Mouse (Mus musculus) cerebellum, adult 2 months (tissue): ENCODE measurements at regions not wholly inside any gene's neighbourhood (a gene's known extent, or its start where the extent isn't known, plus 50 kb on each side); places are given as distances from the start of the nearest gene placed in this dataset.

Source experiments
- DNase-seq, 2 experiments: peaks; one replicate each; pipeline ENCODE4 v3.0.0; 2021
- H3K27ac ChIP-seq: fragments of 200-500 bp; 2 replicates; pipeline ENCODE4 v1.5.1; 2012; ENCODE audit warnings: low read length, control low read depth, inconsistent platforms; ENCODE audit not compliant: insufficient read depth
- H3K27me3 ChIP-seq: fragments of 200-500 bp; 2 replicates; pipeline ENCODE4 v1.6.1; 2012; ENCODE audit warnings: inconsistent platforms, mild to moderate bottlenecking, low read length, moderate library complexity; ENCODE audit not compliant: control insufficient read depth, insufficient read depth
- H3K4me1 ChIP-seq: fragments of 200-500 bp; 2 replicates; pipeline ENCODE4 v1.6.1; 2011; ENCODE audit warnings: low read length; ENCODE audit not compliant: control insufficient read depth, insufficient read depth
- H3K4me3 ChIP-seq: fragments of 200-500 bp; replicated peaks from 2 replicates; pipeline ENCODE3; 2011; ENCODE audit warnings: mild to moderate bottlenecking, low read depth, low read length, control low read depth; ENCODE audit not compliant: insufficient read depth
- CTCF ChIP-seq: fragments of 200-500 bp; IDR thresholded peaks from 2 replicates; pipeline ENCODE4 v1.5.1; 2011; ENCODE audit warnings: low read depth, mild to moderate bottlenecking, control low read depth, low read length, moderate library complexity, borderline replicate concordance; ENCODE audit not compliant: insufficient read depth
- POLR2A ChIP-seq: fragments of 200-500 bp; IDR thresholded peaks from 2 replicates; pipeline ENCODE4 v1.6.1; 2011; ENCODE audit warnings: low read length, control low read depth, borderline replicate concordance; ENCODE audit not compliant: insufficient read depth
- WGBS: fragments of 180-500 bp; shearing (Covaris S2); methylation state at CpG from one replicate; pipeline ENCODE4 v1.1.7; 2018; 5-methylcytosine and 5-hydroxymethylcytosine counted together

- no peak overlapping the region for H3K27ac ChIP-seq
- WGBS: 80% methylated on average over 11 of the region's 11 CpGs
- no peaks in the 10 kb centered on the region for H3K4me1 ChIP-seq
- no peak overlapping the region for H3K4me3 ChIP-seq
- no peak for TF ChIP-seq CTCF
- TF ChIP-seq POLR2A: no peak
- no peaks in the 10 kb centered on the region for H3K27me3 ChIP-seq
- DNase-seq: no peak
These were observed 255.9 kb downstream of the Lmo4 start for GRCm38 (mm10) chr3:143949026-143949637.

GRCm38 (mm10) chr3:143947938-143948267 is 257.1 kb downstream of the Lmo4 start:
- Histone ChIP-seq H3K4me3 (no peak overlapping the region), H3K4me1 (no peaks in the 10 kb centered on the region), H3K27me3 (no peaks in the 10 kb centered on the region), H3K27ac (no peak overlapping the region)
- TF ChIP-seq CTCF (no peak), POLR2A (no peak)
- WGBS: 90% methylated on average over 3 of the region's 3 CpGs
- DNase-seq: no peak

DNA sequence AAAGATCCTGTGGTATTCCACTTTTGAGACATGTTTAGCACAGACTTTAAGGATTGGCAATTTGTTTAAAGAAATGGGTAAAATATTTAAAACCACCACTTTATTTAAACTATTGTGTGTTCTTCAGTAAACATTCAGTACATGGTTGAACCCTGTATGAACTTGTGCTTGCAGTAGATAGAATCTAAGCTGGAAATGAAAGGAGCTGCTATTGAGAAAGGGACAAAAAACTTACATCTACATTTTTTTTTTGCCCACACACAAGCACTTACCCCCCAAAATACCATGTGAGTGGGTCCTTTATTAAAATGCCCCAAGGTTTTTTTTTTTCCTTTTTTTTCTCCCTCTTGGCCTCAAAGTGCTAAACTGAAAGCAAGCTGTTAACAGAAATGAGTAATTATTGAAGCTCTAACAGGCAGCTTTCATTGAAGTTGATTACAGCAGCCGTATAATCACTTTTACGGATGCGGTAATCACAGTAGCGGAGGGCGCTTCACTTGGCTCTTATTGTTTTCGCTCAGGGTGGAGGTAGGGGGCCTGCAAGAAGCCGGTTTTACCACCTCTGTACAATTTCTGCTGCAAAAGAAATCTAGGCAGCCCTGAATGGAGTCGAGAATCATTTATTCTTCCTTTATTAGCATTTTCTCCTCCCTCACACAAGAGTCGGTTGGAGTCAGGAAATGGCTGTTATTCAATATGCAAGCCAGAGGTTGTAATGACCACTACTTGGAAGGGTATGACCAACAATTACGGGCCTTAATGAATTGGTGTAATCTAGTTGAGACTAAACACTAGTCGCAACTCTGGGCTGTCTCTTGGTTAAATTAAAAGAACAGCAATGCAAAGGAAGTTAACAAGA is 257.7 kb downstream of the Lmo4 start:
- WGBS: 34% methylated on average over 11 of the region's 11 CpGs
- H3K27me3 ChIP-seq: no peaks in the 10 kb centered on the region
- no peak overlapping the region for H3K4me3 ChIP-seq
- no peak for TF ChIP-seq POLR2A
- no peak for TF ChIP-seq CTCF
- no peaks in the 10 kb centered on the region for H3K4me1 ChIP-seq
- DNase-seq: no peak
- H3K27ac ChIP-seq: no peak overlapping the region

DNA sequence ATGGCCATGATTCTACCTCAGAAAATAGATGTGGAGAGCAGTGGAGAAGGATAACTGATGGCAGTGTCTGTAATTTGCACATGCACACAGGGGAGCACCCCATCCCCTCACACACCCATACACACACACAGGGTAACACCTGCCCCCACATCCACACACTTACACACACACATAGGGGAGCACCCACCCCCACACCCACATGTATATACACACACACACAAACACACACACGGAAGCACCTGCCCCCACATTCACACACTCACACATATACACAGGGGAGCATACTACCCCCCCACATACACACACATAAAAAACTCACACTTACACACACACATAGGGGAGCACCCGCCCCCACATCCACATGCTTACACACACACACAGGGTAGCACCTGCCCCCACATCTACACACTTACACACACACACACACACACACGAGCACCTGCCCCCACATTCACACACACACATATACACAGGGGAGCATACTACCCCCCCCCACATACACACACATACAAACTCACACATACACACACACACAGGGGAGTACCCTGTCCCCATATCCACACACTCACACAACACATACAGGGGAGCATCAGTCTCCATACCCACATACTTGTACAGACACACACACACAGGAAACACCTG is 265.8 kb downstream of the Lmo4 start:
- Histone ChIP-seq H3K4me3 (no peak overlapping the region), H3K27ac (no peak overlapping the region), H3K27me3 (no peaks in the 10 kb centered on the region), H3K4me1 (no peaks in the 10 kb centered on the region)
- no peak for TF ChIP-seq POLR2A
- TF ChIP-seq CTCF: no peak
- no peak for DNase-seq
- 90% methylated on average over 3 of the region's 3 CpGs for WGBS

- no peaks in the 10 kb centered on the region for H3K27me3 ChIP-seq
- TF ChIP-seq CTCF: no peak
- TF ChIP-seq POLR2A: no peak
- H3K4me1 ChIP-seq: no peaks in the 10 kb centered on the region
- H3K27ac ChIP-seq: no peak overlapping the region
- no peak overlapping the region for H3K4me3 ChIP-seq
- 67% methylated on average over 6 of the region's 6 CpGs for WGBS
- no peak for DNase-seq
These were observed 279.7 kb downstream of the Lmo4 start for GRCm38 (mm10) chr3:143925322-143925721.

- Histone ChIP-seq H3K4me3 (no peak overlapping the region), H3K27me3 (no peaks in the 10 kb centered on the region), H3K27ac (no peak overlapping the region), H3K4me1 (no peaks in the 10 kb centered on the region)
- no peak for TF ChIP-seq POLR2A
- TF ChIP-seq CTCF: no peak
- no peak for DNase-seq
- WGBS: 89% methylated on average over 1 of the region's 1 CpGs
These were observed 285.3 kb downstream of the Lmo4 start for GRCm38 (mm10) chr3:143919744-143920143.

- DNase-seq: no peak
- no peak overlapping the region for H3K27ac ChIP-seq
- no peaks in the 10 kb centered on the region for H3K4me1 ChIP-seq
- H3K27me3 ChIP-seq: no peaks in the 10 kb centered on the region; the same call in 1 of the 2 replicates
- TF ChIP-seq CTCF (no peak), POLR2A (no peak)
- no peak overlapping the region for H3K4me3 ChIP-seq
- WGBS: 49% methylated on average over 6 of the region's 6 CpGs
These were observed 290.4 kb downstream of the Lmo4 start for GRCm38 (mm10) chr3:143914341-143915217.
